Mouse (Mus musculus) myocyte (in vitro differentiated cells): ENCODE data around the gene Tsr3. TPM values are rescaled to one million over a fixed set of nuclear protein-coding genes. Genes with fewer than 3 reads are reported as not detected.

Experiments used
- H3K27me3 ChIP-seq: one replicate; pipeline ENCODE4 v1.6.1; 2011; ENCODE audit not compliant: control insufficient read depth, insufficient read depth, insufficient read length
- H3K36me3 ChIP-seq: one replicate; pipeline ENCODE4 v1.6.1; 2011; ENCODE audit not compliant: control insufficient read depth, insufficient read depth
- H3K4me2 ChIP-seq: one replicate; pipeline ENCODE4 v1.6.1; 2011; ENCODE audit warnings: low read depth, control low read depth
- H3K4me3 ChIP-seq: one replicate; pipeline ENCODE4 v1.5.1; 2011; ENCODE audit warnings: mild to moderate bottlenecking, control low read depth, moderate library complexity
- H3K79me2 ChIP-seq: one replicate; pipeline ENCODE4 v1.6.1; 2011; ENCODE audit not compliant: control insufficient read depth, insufficient read depth
- H3ac ChIP-seq: one replicate; pipeline ENCODE4 v1.6.1; 2011; ENCODE audit not compliant: control insufficient read depth, insufficient read length
- CEBPB ChIP-seq: IDR thresholded peaks from 2 replicates; pipeline ENCODE4 v1.6.1; 2011; ENCODE audit warnings: mild to moderate bottlenecking, moderate library complexity; ENCODE audit not compliant: poor library complexity, insufficient read depth, severe bottlenecking
- E2F4 ChIP-seq: IDR thresholded peaks from one replicate; pipeline ENCODE4 v1.6.1; 2011; ENCODE audit warnings: mild to moderate bottlenecking, control low read depth, moderate library complexity; ENCODE audit not compliant: insufficient read depth
- MAX ChIP-seq: IDR thresholded peaks from one replicate; pipeline ENCODE4 v1.6.1; 2011; ENCODE audit warnings: low read depth, mild to moderate bottlenecking, control low read depth
- MYOD1 ChIP-seq, 3 experiments: IDR thresholded peaks; one replicate each; pipeline ENCODE4 v1.6.1; 2011; ENCODE audit warnings: control low read depth in 2 of 3, low read depth in 2 of 3, mild to moderate bottlenecking in 2 of 3, moderate library complexity in 1 of 3; ENCODE audit not compliant: insufficient read length in 2 of 3, control insufficient read depth in 1 of 3
- MYOG ChIP-seq, 3 experiments: IDR thresholded peaks; one replicate each; pipeline ENCODE4 v1.6.1; 2011; ENCODE audit warnings: control low read depth in 2 of 3, low read depth in 2 of 3, mild to moderate bottlenecking in 2 of 3; ENCODE audit not compliant: insufficient read length in 2 of 3, control insufficient read depth in 1 of 3, insufficient read depth in 1 of 3
- POLR2A ChIP-seq: IDR thresholded peaks from one replicate; pipeline ENCODE4 v1.6.1; 2011; ENCODE audit warnings: low read depth, mild to moderate bottlenecking, control low read depth, moderate library complexity; ENCODE audit not compliant: insufficient read length
- POLR2AphosphoS2 ChIP-seq: IDR thresholded peaks from one replicate; pipeline ENCODE4 v1.6.1; 2011; ENCODE audit warnings: low read depth, control low read depth; ENCODE audit not compliant: insufficient read length
- REST ChIP-seq: IDR thresholded peaks from one replicate; pipeline ENCODE4 v1.6.1; 2011; ENCODE audit warnings: mild to moderate bottlenecking, control low read depth, moderate library complexity; ENCODE audit not compliant: insufficient read depth, insufficient read length
- SRF ChIP-seq: IDR thresholded peaks from one replicate; pipeline ENCODE4 v1.6.1; 2011; ENCODE audit warnings: low read depth; ENCODE audit not compliant: control insufficient read depth, insufficient read length
- TCF12 ChIP-seq: IDR thresholded peaks from one replicate; pipeline ENCODE4 v1.6.1; 2011; ENCODE audit warnings: mild to moderate bottlenecking, control low read depth; ENCODE audit not compliant: poor library complexity, insufficient read depth, severe bottlenecking
- TCF3 ChIP-seq: IDR thresholded peaks from one replicate; pipeline ENCODE4 v1.6.1; 2011; ENCODE audit warnings: low read depth, control low read depth; ENCODE audit not compliant: insufficient read length
- USF1 ChIP-seq: IDR thresholded peaks from one replicate; pipeline ENCODE4 v1.6.1; 2011; ENCODE audit warnings: low read depth, mild to moderate bottlenecking, control low read depth, moderate library complexity
- polyA plus RNA-seq: library from polyadenylated mRNA; unstranded; fragments of >200 nt; fragmentation: generic; extraction: Trizol; gene quantifications from one replicate; pipeline ENCODE4 v1.2.1, GENCODE M21; 2012; ENCODE audit warnings: missing spikeins

The Tsr3 gene
- polyA plus RNA-seq, 1 experiment = 44.7 TPM

DNA sequence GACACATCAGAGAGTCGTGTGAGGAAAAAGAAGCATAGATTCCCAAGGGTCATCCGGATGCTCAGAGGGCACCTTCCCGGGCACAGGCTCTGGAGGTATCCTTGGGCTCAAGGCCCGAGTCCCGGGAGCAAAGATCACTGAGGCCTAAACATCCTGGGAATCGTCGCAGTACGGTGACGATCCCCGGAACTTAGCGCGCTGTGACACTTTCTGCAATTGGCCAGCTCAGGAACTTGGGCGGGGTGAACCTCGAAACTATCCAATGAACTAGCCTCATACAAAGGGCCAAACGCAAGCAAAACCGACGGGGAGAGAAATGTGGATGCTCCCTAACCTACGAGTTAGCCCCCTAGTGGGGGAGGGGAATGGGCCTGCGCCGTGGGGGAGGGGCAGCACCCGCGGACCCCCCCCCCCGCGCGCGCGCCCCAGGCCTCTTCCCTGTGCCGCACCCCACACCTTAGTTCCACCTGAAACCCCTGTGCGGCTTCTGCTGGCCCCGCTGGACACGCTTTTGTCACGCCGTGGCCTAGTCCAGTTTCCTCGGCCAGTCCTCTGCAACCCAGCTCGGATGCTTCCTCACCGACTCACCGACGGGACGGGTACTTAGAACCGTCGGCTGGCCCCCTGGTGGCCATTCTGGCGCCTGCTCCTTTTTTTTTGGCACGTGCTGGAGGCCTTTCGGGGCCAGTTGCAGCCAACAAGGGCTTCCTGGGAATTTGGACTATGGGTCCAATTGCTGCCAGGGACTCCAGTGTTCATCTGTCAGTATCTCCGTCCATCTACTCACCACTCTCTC, 33.9 kb downstream of the Tsr3 start:
- Histone ChIP-seq H3ac (peak overlapping the region; percentile 87), H3K27me3 (peaks cover 4% of the 10 kb centered on the region), H3K79me2 (peaks cover 43% of the 10 kb centered on the region), H3K4me2 (peak overlapping the region; percentile 56), H3K4me3 (peak overlapping the region; percentile 100), H3K36me3 (peaks cover 3% of the 10 kb centered on the region)
- TF ChIP-seq MYOD1 (IDR thresholded peaks at IDR 0.05; ENCODE audit: control insufficient read depth in 1 of 3, insufficient read length in 2 of 3, low read depth in 2 of 3) (no peak), E2F4 (no peak), TCF12 (no peak), CEBPB (no peak), MAX (no peak), USF1 (peak; percentile 48), MYOG (IDR thresholded peaks at IDR 0.05; ENCODE audit: control insufficient read depth in 1 of 3, insufficient read depth in 1 of 3, insufficient read length in 2 of 3, low read depth in 2 of 3) (no peak), POLR2A (peak; percentile 43), TCF3 (no peak), POLR2AphosphoS2 (no peak)

DNA sequence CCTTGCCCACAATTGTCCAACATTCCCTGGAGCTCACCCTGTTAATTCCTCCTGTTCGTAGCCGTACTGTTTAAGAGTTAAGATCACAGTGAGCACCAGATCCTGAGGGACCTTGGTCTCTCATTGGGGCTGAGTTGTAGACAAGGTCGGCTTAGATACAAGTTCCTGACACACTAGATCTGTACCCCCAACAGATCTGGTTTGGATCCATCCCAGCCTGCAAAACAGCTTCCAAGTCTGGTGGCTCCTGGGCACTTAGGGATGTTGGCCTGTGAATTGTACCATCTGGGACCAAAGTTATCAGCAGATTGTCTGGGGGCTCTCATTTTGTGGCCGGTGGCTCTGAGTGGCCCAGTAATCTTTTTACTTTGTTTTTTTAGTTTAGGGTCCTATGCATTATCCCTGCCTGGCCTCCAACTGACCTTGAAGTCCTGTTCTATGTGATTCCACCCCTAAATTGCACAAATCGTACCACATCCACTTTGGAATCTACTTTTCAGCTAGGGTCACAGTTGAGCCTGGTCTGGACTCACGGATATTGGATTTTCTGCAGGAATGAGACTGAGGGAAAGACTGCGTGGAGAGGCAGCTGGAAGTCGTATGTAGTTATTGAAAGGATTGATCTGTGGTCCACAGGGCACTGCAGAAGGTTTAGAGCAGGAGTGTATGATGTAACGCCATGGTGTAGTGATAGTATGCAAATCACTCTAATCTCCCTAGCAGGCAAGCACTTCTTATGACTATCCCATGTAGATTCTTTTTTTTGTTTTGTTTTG, 34.8 kb downstream of the Tsr3 start, which contains the start of gene Ube2i:
Gene Ube2i (minus strand): TSS at position 52 of the 776 bp plus-strand sequence.
- TF ChIP-seq TCF3 (no peak), POLR2A (no peak), E2F4 (no peak), TCF12 (no peak), MYOD1 (IDR thresholded peaks at IDR 0.05; ENCODE audit: control insufficient read depth in 1 of 3, insufficient read length in 2 of 3, low read depth in 2 of 3) (no peak), CEBPB (no peak), SRF (no peak), REST (no peak), MYOG (IDR thresholded peaks at IDR 0.05; ENCODE audit: control insufficient read depth in 1 of 3, insufficient read depth in 1 of 3, insufficient read length in 2 of 3, low read depth in 2 of 3) (no peak), USF1 (no peak), POLR2AphosphoS2 (no peak), MAX (no peak)
- no peaks in the 10 kb centered on the region for H3K36me3 ChIP-seq

DNA sequence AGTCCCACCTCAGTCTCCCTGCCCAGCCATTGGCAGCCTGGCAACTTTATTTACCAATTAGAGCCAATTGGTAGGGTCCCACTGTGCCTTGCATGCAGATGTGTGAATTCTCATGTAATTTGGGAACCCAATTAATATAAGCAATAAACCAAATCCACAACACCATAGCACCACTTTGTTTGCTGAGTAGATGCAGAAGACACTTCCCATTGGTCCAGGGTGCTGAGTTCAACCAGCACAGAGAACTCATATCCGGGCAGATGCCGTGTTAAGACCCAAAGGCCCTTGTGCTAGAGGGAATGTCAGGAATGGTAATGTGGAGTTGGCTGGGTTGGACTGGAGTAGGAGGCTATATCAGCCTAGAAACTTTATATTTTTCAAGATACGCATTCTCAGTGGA, 35.9 kb downstream of the Tsr3 start:
- H3K79me2 ChIP-seq = peaks cover 23% of the 10 kb centered on the region
- no peak overlapping the region for H3K4me2 ChIP-seq
- H3K27me3 ChIP-seq = peaks cover 13% of the 10 kb centered on the region
- H3K36me3 ChIP-seq = no peaks in the 10 kb centered on the region
- no peak overlapping the region for H3ac ChIP-seq
- no peak overlapping the region for H3K4me3 ChIP-seq
- TF ChIP-seq TCF12 (no peak), MAX (no peak)

More for the DNA sequence above, 34.8 kb downstream of the Tsr3 start, which contains the start of gene Ube2i:
- H3K4me3 ChIP-seq = peak within 1 kb of the TSS; percentile 100
- H3K4me2 ChIP-seq = peak within 1 kb of the TSS; percentile 56
- peak within 1 kb of the TSS; percentile 87 for H3ac ChIP-seq
- peaks cover 34% of the 10 kb centered on the region for H3K79me2 ChIP-seq
- H3K27me3 ChIP-seq = peaks cover 13% of the 10 kb centered on the region

DNA sequence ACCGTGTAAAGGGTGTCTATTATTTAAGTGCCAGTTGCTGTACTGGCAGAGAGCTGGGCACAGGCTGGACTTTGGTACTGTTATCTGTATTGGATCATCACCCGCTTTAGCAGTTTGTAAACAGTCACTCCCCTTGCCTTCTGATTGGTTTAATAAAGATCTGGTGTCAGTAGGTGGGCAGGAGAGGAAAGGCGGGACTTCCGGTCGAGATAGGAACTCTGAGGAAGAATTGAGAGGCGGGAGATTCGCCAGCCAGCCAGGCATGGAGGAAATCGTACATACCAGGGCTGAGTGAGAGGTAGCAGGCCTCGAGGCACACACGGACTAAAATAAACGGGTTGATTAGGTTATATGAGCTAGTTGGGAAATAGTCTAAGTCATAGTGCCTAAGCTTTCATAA, 42.2 kb downstream of the Tsr3 start:
- Histone ChIP-seq H3K27me3 (peaks cover 13% of the 10 kb centered on the region), H3ac (no peak overlapping the region), H3K4me2 (peak overlapping the region; percentile 75), H3K79me2 (no peaks in the 10 kb centered on the region), H3K4me3 (no peak overlapping the region), H3K36me3 (no peaks in the 10 kb centered on the region)
- TF ChIP-seq TCF3 (no peak), TCF12 (no peak), MYOG (IDR thresholded peaks at IDR 0.05; ENCODE audit: control insufficient read depth in 1 of 3, insufficient read depth in 1 of 3, insufficient read length in 2 of 3, low read depth in 2 of 3) (no peak), POLR2A (peak; percentile 40), POLR2AphosphoS2 (peak; percentile 32), USF1 (no peak)
